Mouse (Mus musculus): ENCODE results near the gene Hist2h3c2. TPM values are rescaled to one million over a fixed set of nuclear protein-coding genes. Genes with fewer than 3 reads are reported as not detected.
A peak's percentile ranks its signal among the peaks of the same experiment; 100 is the strongest.

The Hist2h3c2 gene
- total RNA-seq, 2 experiments from 2014 or later, result 238 to 280 TPM

DNA sequence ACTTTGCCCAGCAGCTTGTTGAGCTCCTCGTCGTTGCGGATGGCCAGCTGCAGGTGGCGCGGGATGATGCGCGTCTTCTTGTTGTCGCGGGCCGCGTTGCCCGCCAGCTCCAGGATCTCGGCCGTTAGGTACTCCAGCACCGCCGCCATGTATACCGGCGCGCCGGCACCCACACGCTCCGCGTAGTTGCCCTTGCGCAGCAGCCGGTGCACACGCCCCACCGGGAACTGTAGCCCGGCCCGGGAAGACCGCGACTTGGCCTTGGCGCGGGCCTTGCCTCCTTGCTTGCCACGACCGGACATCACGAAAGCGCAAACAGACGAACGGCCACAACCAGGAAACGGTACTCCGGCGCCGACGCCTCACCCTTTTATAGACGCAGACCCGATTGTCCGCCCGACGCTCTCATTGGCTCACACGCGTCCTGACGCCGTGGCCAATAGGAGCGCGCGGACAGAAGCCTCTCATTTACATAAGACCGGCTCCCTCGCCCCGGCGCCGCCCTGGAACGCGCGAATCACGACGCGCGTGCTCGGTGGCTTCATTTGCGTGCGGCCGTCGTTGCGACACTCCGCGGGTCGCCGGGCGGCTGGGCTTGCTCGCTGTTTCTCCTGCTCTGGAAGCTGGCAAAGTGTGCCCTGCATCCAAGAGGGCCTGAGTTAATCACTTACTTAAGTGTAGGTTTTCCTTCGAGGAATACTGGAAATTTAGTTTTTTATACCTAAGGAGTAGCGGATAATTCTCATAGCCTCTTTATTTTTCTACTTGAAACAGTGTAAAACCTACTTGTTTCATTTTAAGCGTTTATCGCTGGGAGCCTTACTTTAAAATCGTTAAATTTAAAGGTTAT is 1.2 kb upstream of the Hist2h3c2 start, which contains the start of gene Hist2h2aa2:
Gene Hist2h2aa2 (minus strand): TSS at position 328 of the 850 bp plus-strand sequence.
- ATAC-seq (replicated peaks; ENCODE audit: low FRiP score, low TSS enrichment, poor library complexity, severe bottlenecking), result peak; percentile 62

DNA sequence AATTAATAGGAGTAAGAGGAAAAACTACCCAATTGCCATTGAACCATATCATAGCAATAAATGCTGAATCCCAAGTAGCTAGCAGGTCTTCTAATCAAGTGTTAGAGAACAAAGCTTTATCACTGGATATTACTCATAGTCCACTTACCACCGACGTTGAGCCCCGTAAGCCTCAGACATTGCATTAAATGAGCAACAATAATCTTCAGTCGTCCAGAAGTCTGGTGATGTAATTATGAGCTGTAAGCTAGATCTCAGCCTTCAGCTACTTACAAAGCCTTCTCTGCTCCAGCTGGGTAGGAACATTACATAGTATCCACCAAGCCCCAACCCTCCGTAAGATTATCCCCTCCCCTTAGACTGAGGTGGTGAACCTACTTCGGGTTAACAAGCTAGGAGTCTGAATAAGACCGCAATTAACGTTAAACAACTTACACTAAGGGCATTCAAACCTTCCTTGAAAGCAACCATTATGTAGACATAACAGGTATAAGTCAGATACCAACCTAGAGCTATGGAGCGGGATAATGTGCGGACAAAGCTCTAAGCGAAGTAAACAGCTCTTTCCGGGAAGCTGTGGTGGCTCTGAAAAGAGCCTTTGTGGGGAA is 919 bp downstream of the Hist2h3c2 start:
- peak; percentile 11 for ATAC-seq (replicated peaks; ENCODE audit: low FRiP score, low TSS enrichment, poor library complexity, severe bottlenecking)

GRCm38 (mm10) chr3:96237335-96237903 is 1.5 kb downstream of the Hist2h3c2 start:
- ATAC-seq (replicated peaks; ENCODE audit: low FRiP score, low TSS enrichment, poor library complexity, severe bottlenecking), result no peak

DNA sequence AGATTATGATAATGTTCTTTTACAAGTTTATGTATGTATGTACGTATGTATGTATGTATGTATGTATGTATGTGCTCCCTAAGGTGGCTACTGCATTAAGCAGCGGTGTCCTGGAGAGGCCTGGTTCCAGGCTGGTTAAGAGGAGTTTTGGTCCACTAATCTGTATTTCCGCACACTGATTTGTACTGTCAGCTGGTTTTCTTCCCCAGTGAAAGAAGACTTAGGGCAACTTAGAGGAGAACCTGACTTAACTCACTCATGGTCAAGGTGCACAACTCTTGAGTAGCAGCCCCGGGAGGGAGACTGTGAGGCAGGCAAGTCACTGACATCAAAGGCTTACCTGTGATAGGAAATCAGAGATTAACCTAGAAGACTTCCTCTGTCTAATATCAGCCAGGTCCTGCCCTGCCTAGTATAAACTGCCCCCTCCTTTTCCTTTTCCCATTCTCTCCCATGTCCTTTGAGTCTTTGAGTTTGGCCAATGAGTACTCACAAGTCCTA is 2.0 kb downstream of the Hist2h3c2 start:
- no peak for ATAC-seq (replicated peaks; ENCODE audit: low FRiP score, low TSS enrichment, poor library complexity, severe bottlenecking)

DNA sequence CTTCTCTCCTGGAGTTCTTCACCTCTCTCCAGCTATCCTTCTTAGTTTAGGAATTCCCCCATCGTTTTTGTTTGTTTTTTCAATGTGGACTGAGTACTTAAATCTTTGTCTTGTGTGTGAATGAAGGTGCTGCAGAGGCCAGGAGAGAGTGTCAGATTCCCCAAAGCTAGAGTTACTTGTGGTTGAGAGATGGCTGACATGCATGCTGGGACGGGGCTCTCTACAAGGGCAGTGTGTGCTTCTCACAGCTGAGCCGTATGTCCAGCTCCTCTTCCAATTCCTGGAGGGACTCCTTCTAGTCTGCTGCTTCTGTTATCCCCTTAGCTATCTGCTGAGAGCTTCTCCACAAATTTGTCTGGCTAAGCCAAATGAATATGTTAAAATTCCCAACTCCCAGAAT is 3.1 kb downstream of the Hist2h3c2 start:
- ATAC-seq (replicated peaks; ENCODE audit: low FRiP score, low TSS enrichment, poor library complexity, severe bottlenecking), result no peak

GRCm38 (mm10) chr3:96234914-96235313 is 4.0 kb downstream of the Hist2h3c2 start:
- ATAC-seq (replicated peaks; ENCODE audit: low FRiP score, low TSS enrichment, poor library complexity, severe bottlenecking), result no peak

DNA sequence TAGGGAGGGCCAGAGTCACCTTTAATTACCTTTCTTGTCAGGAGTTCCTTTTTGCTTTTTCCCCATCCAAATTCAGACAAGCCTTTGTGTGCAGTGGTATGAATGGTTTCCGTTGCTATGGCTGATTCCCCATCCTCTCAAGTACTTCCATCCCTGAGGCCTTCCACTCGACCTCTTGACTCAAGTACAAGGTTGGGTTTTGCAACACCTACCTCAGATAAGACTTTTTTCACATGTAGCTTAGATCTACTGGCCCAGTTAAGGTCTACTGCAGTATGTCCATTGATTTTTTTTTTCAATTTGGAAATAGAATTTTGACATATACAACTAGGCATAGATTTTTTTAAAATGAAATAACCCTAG is 7.2 kb downstream of the Hist2h3c2 start:
- no peak for ATAC-seq (replicated peaks; ENCODE audit: low FRiP score, low TSS enrichment, poor library complexity, severe bottlenecking)

- peak; percentile 50 for ATAC-seq (replicated peaks; ENCODE audit: low FRiP score, low TSS enrichment, poor library complexity, severe bottlenecking)
Measured at GRCm38 (mm10) chr3:96230910-96231757, 7.8 kb downstream of the Hist2h3c2 start.

- no peak for ATAC-seq (replicated peaks; ENCODE audit: low FRiP score, low TSS enrichment, poor library complexity, severe bottlenecking)
Measured at GRCm38 (mm10) chr3:96230404-96230803, 8.5 kb downstream of the Hist2h3c2 start.

DNA sequence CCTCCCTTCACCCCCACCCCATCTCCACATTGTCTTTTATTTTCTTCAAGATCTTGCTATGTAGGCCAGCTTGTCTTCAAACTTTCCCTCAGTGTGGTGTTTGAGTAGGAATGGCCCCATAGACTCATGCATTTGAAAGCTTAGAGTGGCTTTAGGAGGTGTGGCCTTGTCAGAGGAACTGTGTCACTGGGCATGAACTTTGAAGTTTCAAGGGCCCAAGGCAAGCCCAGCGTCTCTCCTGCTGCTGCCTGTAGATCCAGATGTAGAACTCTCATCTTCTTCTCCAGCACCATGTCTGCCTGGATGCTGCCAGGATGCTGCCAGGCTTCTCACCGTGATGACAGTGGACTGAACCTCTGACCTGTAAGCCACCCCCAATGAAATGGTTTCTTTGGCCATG is 10.1 kb downstream of the Hist2h3c2 start:
- no peak for ATAC-seq (replicated peaks; ENCODE audit: low FRiP score, low TSS enrichment, poor library complexity, severe bottlenecking)

DNA sequence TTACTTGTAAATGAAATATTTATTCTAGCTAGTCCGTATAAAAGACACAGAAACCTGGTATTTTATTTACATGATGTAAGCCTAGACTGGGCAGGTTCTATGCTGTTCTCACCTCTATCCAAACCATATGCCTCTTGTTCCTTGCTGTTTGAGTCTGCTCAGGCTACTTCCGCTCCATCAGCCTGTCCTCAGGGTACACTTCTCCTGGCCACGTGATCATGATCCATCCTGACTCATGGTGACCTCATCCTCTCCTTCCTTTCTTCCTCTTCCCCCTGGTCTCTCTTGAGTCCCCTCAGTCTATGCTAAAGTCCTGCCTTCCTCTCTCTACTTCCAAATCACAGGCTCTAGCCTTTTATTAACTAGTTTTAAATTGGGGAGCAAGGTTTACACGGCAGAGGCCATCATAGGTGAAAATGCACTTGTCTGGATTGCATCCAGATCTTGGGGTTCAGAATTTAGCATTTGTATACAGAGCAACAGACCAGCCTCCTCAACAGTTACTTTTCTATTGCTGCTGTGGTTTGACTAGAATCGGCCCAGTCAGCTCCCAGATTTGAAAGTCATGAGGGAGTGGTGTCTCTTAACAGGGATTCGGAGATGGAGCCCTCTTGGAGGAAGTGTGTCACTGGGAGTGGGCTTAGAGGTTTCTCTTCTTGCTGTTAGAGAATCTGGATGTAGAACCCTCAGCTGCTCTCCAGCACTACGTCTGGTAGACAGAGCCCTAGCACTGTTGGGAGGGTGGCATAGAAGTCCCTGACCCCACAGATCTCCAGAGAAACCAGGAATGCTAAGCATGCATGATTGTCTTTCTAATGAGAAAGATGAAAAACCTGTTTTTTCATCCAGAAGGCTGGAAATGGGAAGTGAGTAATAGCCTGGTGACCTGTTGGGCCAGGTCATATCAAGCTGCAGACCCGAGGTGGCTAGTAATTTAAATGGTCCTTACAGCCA is 12.0 kb downstream of the Hist2h3c2 start:
- no peak for ATAC-seq (replicated peaks; ENCODE audit: low FRiP score, low TSS enrichment, poor library complexity, severe bottlenecking)

GRCm38 (mm10) chr3:96225421-96225820 is 13.5 kb downstream of the Hist2h3c2 start:
- ATAC-seq (replicated peaks; ENCODE audit: low FRiP score, low TSS enrichment, poor library complexity, severe bottlenecking), result no peak

DNA sequence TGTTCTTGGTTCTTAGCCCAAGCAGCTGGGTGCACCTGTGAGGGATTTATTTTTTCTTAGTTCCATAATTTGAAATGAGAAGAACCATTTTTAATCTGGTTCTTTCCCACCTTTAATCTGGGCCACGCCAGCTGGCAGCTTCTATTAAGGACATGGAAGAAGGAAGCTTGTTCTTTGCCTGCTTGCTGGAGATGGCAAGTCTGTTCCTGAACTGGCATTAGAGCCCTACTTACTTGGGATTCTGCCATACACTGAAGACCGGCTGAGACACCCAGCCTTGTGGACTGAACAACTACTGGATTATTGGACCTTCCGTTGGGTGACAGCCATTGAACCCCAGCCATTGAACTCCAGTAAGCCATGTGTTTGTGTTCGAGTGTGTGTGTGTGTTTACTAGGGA is 16.2 kb downstream of the Hist2h3c2 start:
- no peak for ATAC-seq (replicated peaks; ENCODE audit: low FRiP score, low TSS enrichment, poor library complexity, severe bottlenecking)

GRCm38 (mm10) chr3:96221640-96222038 is 17.3 kb downstream of the Hist2h3c2 start:
- ATAC-seq (replicated peaks; ENCODE audit: low FRiP score, low TSS enrichment, poor library complexity, severe bottlenecking), result no peak

DNA sequence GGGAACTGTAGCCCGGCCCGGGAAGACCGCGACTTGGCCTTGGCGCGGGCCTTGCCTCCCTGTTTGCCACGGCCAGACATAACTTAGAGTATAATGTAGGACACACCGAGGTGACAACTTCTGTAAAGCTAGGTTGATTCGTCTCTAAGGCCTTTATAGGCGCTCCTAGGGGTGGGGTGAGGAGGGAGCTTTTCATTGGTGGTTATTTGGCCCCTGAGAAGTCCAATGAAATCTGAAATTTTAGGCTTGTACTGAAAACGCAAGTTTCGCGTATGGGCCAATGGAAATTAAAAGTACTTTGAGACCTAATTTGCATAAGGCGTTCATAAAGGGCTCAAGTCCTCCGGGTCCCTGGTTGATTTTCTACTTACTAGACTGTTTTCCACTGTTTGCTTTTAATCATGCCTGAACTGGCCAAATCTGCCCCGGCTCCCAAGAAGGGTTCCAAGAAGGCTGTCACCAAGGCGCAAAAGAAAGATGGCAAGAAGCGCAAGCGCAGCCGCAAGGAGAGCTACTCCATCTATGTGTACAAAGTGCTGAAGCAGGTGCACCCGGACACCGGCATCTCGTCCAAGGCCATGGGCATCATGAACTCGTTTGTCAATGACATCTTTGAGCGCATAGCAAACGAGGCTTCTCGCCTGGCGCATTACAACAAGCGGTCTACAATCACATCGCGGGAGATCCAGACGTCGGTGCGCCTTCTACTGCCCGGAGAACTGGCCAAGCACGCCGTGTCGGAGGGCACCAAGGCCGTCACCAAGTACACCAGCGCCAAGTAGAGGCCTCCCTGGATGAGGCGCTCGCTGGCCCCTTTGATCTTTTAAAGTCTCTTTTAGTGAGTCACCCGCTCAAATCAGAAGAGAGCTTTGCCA is 17.9 kb downstream of the Hist2h3c2 start, which contains the start of the genes Hist2h2ac and Hist2h2be:
Gene Hist2h2ac (minus strand): TSS at position 116 of the 875 bp plus-strand sequence.
Gene Hist2h2be (plus strand): TSS at position 355 of the 875 bp plus-strand sequence.
- ATAC-seq (replicated peaks; ENCODE audit: low FRiP score, low TSS enrichment, poor library complexity, severe bottlenecking), result peak; percentile 86

GRCm38 (mm10) chr3:96220131-96220764 is 18.7 kb downstream of the Hist2h3c2 start:
- peak; percentile 31; the same call in 1 of the 2 replicates for ATAC-seq (replicated peaks; ENCODE audit: low FRiP score, low TSS enrichment, poor library complexity, severe bottlenecking)

DNA sequence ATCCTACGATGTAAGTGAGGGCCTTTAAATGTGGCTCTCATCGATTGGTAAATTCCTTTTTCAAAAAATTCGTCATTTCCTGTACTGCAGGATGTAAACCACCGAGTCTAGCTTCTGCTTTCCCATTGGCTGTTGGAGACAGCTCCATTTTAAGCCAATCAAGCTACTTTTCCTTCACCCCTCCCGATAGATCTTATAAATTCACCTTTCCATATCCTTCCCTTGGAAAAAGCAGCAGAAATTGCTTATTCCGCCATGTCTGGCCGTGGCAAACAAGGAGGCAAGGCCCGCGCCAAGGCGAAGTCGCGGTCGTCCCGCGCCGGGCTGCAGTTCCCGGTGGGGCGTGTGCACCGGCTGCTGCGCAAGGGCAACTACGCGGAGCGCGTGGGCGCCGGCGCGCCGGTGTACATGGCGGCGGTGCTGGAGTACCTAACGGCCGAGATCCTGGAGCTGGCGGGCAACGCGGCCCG is 19.2 kb downstream of the Hist2h3c2 start, which contains the start of the genes Bola1 and Hist2h2ab:
Gene Bola1 (minus strand): TSS at position 49 of the 470 bp plus-strand sequence.
Gene Hist2h2ab (plus strand): TSS at position 205 of the 470 bp plus-strand sequence.
- ATAC-seq (replicated peaks; ENCODE audit: low FRiP score, low TSS enrichment, poor library complexity, severe bottlenecking), result peak; percentile 42
